In genomic region chr19:5164380-5164779, GRCm38 (mm10) we compare ENCODE assay signal across 10 mouse cellular contexts. TPM values are rescaled to one million over a fixed set of nuclear protein-coding genes. Genes with fewer than 3 reads are reported as not detected.
DNase-seq lines count a peak whose midpoint lies in the region; ATAC-seq and TF ChIP-seq lines count a peak whose summit lies in the region.
"Had no signal": no experiment of that assay in that cellular context is flagged by ENCODE, and none has a peak within 500 bp of the region (broad histone marks: within the 10 kb centered on the region; RNA-seq: fewer than 3 reads in every experiment).

No protein-coding gene starts in this region.

- H3K9ac ChIP-seq in forebrain, embryonic 12.5 days, result no peak overlapping the region
- H3K9ac ChIP-seq: embryonic facial prominence, embryonic 12.5 days; stomach, embryonic 15.5 days had no signal

- no peak overlapping the region for H3K4me2 ChIP-seq in forebrain, embryonic 12.5 days
- H3K4me2 ChIP-seq: embryonic facial prominence, embryonic 12.5 days; stomach, embryonic 15.5 days had no signal

- TF ChIP-seq CTCF in gastrocnemius, adult 2 months (IDR thresholded peaks at IDR 0.05), result peak; percentile 62

- H3K4me1 ChIP-seq in forebrain, embryonic 12.5 days, result no peaks in the 10 kb centered on the region
- H3K4me1 ChIP-seq: embryonic facial prominence, embryonic 12.5 days; stomach, embryonic 15.5 days had no signal

- DNase-seq in gastrocnemius, adult 2 months, result no peak
- DNase-seq in gastrocnemius, postnatal 25 days, result no peak
- peak; percentile 17 for DNase-seq in spleen, adult 12 weeks (ENCODE audit: low spot score)
- no peak for DNase-seq in spleen, postnatal 36 days (ENCODE audit: low spot score in 2 of 2)
- DNase-seq in induced T-regulatory cell, adult 2 months (ENCODE audit: low read depth), result peak; percentile 62
- peak; percentile 58 for DNase-seq in testis, postnatal 10 days (ENCODE audit: low spot score)
- no peak for DNase-seq in urinary bladder, postnatal 4 days (ENCODE audit: low spot score in 2 of 2)

- no peak for ATAC-seq in forebrain, embryonic 12.5 days (ENCODE audit: low FRiP score)

- intact Hi-C loops in gastrocnemius, adult 2 months (cut with DNase I), result no loop called here

- H3K9me3 ChIP-seq in forebrain, embryonic 12.5 days, result no peaks in the 10 kb centered on the region
- H3K9me3 ChIP-seq: embryonic facial prominence, embryonic 12.5 days; stomach, embryonic 15.5 days had no signal

- H3K4me3 ChIP-seq in gastrocnemius, adult 2 months, result no peak overlapping the region
- no peak overlapping the region for H3K4me3 ChIP-seq in forebrain, embryonic 12.5 days (replicated peaks)
- H3K4me3 ChIP-seq: embryonic facial prominence, embryonic 12.5 days; stomach, embryonic 15.5 days had no signal

- no peak overlapping the region for H3K27ac ChIP-seq in gastrocnemius, adult 2 months
- H3K27ac ChIP-seq in forebrain, embryonic 12.5 days, result no peak overlapping the region
- H3K27ac ChIP-seq: embryonic facial prominence, embryonic 12.5 days; stomach, embryonic 15.5 days had no signal

- peaks cover 3% of the 10 kb centered on the region; the same call in 1 of the 2 replicates for H3K36me3 ChIP-seq in forebrain, embryonic 12.5 days (replicated peaks)
- H3K36me3 ChIP-seq: stomach, embryonic 15.5 days had no signal

- H3K27me3 ChIP-seq in forebrain, embryonic 12.5 days, result no peaks in the 10 kb centered on the region
- H3K27me3 ChIP-seq: embryonic facial prominence, embryonic 12.5 days; stomach, embryonic 15.5 days had no signal

- 64% methylated on average over 2 of the region's 2 CpGs for WGBS in forebrain, embryonic 12.5 days

RNA-seq across cellular contexts. Expression of gene Klc2, which starts 46.0 kb away (rescaled TPM):
- total RNA-seq in gastrocnemius, adult 2 months (2021), result 10 to 100 TPM; 54.7 to 56.9 TPM
- total RNA-seq in gastrocnemius, postnatal 25 days (2021), result 10 to 100 TPM; 51.9 TPM
- polyA plus RNA-seq in forebrain, embryonic 12.5 days (2016; fragmentation: Nextera tagmentation; extraction: Ambion mirVana), result 45.8 and 46.0 TPM in 2 replicates

RNA-seq across cellular contexts. Expression of gene Rab1b, which starts 57.5 kb away (rescaled TPM):
- 100 to 1,000 TPM; 112 to 128 TPM for total RNA-seq in gastrocnemius, adult 2 months (2021)
- total RNA-seq in gastrocnemius, postnatal 25 days (2021), result 100 to 1,000 TPM; 113 to 127 TPM
- 232 and 237 TPM in 2 replicates for polyA plus RNA-seq in forebrain, embryonic 12.5 days (2016; fragmentation: Nextera tagmentation; extraction: Ambion mirVana)

Comparison
In these comparisons a context has a peak if more than half of its experiments do, and no peak if none do; other contexts are left out.
1. DNase-seq: peak in spleen, adult 12 weeks (single experiment), induced T-regulatory cell, adult 2 months (single experiment) and testis, postnatal 10 days (single experiment); none in gastrocnemius, adult 2 months (single experiment), gastrocnemius, postnatal 25 days (single experiment), spleen, postnatal 36 days (0 of 2) and urinary bladder, postnatal 4 days (0 of 2).